Mouse (Mus musculus) ES-Bruce4 (cell line): ENCODE results near the gene Ntrk2. TPM values are rescaled to one million over a fixed set of nuclear protein-coding genes. Genes with fewer than 3 reads are reported as not detected.
A peak's percentile ranks its signal among the peaks of the same experiment; 100 is the strongest.

Source experiments
- H3K27ac ChIP-seq: 2 replicates; pipeline ENCODE4 v1.5.1; 2012; ENCODE audit warnings: low read length, inconsistent platforms; ENCODE audit not compliant: insufficient read depth
- H3K27me3 ChIP-seq: 2 replicates; pipeline ENCODE4 v1.6.1; 2012; ENCODE audit warnings: mild to moderate bottlenecking, low read length, inconsistent platforms; ENCODE audit not compliant: control insufficient read depth, poor library complexity, insufficient read depth, severe bottlenecking
- H3K36me3 ChIP-seq: 2 replicates; pipeline ENCODE4 v1.6.1; 2012; ENCODE audit warnings: inconsistent platforms, mild to moderate bottlenecking, low read length, moderate library complexity; ENCODE audit not compliant: control insufficient read depth, poor library complexity, insufficient read depth, severe bottlenecking
- H3K4me1 ChIP-seq: one replicate; pipeline ENCODE4 v1.8.1; 2011; ENCODE audit warnings: low read length; ENCODE audit not compliant: control insufficient read depth, insufficient read depth
- H3K4me3 ChIP-seq: 2 replicates; pipeline ENCODE4 v1.5.1; 2011; ENCODE audit warnings: low read depth, mild to moderate bottlenecking, low read length
- H3K9ac ChIP-seq: 2 replicates; pipeline ENCODE4 v1.6.1; 2012; ENCODE audit warnings: low read depth, mild to moderate bottlenecking, inconsistent platforms; ENCODE audit not compliant: poor library complexity, severe bottlenecking
- H3K9me3 ChIP-seq: replicated peaks from 2 replicates; pipeline ENCODE4 v1.6.1; 2012; ENCODE audit warnings: mild to moderate bottlenecking, low read length, inconsistent platforms; ENCODE audit not compliant: control insufficient read depth, poor library complexity, insufficient read depth, severe bottlenecking
- CTCF ChIP-seq: IDR thresholded peaks from one replicate; pipeline ENCODE4 v1.8.1; 2011; ENCODE audit warnings: low read depth, low read length
- EP300 ChIP-seq: IDR thresholded peaks from 2 replicates; pipeline ENCODE4 v1.6.1; 2011; ENCODE audit warnings: low read depth, low read length; ENCODE audit not compliant: insufficient read depth
- POLR2A ChIP-seq: IDR thresholded peaks from one replicate; pipeline ENCODE4 v1.8.1; 2011; ENCODE audit warnings: low read length; ENCODE audit not compliant: insufficient read depth
- polyA plus RNA-seq: library from polyadenylated mRNA; stranded (reverse); fragments of >200 nt; gene quantifications from 2 replicates; pipeline ENCODE4 v1.2.4, GENCODE M21; 2011; ENCODE audit warnings: low read depth; ENCODE audit not compliant: missing spikeins, insufficient read depth, insufficient read length

The Ntrk2 gene
- polyA plus RNA-seq, 1 experiment, result 1.7 TPM

DNA sequence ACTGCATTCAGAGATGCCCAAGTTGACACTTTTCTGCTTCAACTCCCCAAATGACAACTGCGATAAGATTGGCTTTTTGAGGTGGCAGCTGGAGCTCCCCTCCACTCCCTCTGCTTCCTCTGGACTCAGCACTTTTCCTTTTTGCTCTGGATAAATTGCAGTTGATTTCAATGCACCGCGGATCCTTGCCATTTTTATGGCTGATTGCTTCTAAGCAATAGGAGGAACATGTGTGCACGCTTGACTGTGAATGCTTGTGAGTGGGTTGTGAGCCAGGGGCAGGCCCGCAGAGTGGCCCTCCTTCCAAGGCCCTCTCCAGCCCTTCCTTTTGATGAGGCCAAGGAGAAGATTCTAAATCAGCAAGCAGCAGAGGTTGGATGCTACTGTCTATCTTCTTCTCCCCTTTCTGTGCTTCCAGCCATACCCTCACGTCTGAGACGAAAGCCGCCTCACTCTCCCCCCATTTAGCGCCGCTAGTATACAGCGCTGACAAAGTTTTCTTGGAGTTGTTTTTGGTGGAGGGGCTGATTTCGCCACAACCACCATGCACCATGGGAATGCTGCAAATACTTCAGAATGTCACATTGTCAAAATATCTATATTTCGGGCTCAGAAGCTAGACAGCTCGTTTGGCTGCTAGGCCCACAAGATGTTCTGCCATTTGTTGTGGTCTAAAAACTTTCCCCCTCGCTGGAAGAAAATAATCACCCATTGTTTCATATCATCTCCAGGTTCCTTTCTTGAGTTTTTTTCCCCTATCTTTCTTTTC is 122.5 kb downstream of the Ntrk2 start:
- Histone ChIP-seq H3K9ac (no peak overlapping the region), H3K27ac (no peak overlapping the region), H3K4me3 (no peak overlapping the region), H3K4me1 (no peaks in the 10 kb centered on the region), H3K36me3 (no peaks in the 10 kb centered on the region), H3K27me3 (no peaks in the 10 kb centered on the region), H3K9me3 (no peaks in the 10 kb centered on the region)
- TF ChIP-seq EP300 (no peak), POLR2A (no peak), CTCF (no peak)

DNA sequence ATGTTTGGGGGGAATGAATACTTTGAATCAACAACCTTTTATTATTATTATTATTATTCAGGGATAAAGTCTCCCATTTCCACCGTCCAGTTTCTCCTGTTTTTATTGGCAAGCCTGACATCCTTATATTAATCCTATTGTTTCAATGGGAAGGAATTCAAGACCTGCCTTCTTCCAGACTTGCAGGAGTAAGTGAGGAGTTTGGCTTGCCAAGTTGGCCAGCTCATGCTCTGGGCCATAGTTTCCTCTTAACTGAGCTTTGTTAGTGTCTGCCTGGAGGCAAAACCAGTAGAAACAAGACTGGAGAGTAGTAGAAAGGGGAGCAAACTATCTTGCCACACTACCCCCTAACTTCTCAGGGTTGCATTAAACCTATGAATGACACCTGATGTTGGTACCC is 123.8 kb downstream of the Ntrk2 start:
- Histone ChIP-seq H3K27me3 (no peaks in the 10 kb centered on the region), H3K4me1 (no peaks in the 10 kb centered on the region), H3K4me3 (no peak overlapping the region), H3K9ac (no peak overlapping the region), H3K9me3 (no peaks in the 10 kb centered on the region), H3K36me3 (no peaks in the 10 kb centered on the region), H3K27ac (no peak overlapping the region)
- TF ChIP-seq EP300, result no peak

DNA sequence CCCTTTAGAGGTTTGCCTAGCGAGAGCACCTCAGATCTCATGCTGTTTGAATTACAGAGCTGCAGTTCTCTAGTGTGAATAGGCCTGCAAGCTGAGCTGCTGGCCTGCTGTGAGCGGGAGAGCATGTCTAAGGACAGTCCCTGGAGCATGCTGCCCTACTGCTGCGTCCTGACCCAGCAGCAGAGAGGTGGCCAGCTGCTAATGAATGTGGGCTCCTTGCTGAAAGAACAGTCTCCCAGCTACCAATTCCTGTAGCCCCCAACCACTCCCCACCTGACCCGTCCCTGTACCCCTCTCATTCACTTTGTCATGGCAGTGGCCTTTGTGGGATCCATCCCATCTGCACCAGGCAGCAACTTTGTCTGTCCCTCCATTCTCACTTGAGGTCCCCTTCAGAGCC is 126.8 kb downstream of the Ntrk2 start:
- Histone ChIP-seq H3K36me3 (no peaks in the 10 kb centered on the region), H3K9ac (no peak overlapping the region), H3K27ac (no peak overlapping the region), H3K4me1 (no peaks in the 10 kb centered on the region), H3K9me3 (no peaks in the 10 kb centered on the region), H3K4me3 (no peak overlapping the region), H3K27me3 (no peaks in the 10 kb centered on the region)
- TF ChIP-seq POLR2A (no peak), EP300 (0 out of 2 replicates have a peak, but pooled peaks have one; percentile 47)

DNA sequence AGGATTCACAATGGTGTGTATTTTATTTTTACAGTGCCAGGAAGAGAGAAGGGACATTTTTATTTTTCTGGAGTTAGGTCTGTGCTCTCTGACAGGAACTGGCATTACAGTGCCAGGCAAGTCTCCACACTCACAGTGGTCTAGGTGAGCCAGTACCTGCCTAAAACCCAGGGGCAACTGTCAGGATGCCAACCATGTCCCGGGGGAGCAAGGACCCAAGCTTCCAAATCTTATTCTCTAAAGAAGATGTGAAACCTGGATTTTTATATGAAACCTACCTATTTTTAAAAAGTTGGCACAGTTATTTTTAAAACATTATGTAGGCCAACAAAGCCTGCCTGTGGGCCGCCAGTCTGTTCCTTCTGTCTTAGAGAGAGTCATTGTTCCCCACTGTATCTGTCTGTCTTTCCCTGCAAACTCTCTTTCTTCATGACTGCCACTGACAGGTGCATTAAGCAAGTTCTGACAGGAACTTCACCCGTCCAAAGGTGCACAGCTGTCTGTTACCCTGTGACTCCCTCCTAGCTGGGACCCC is 128.3 kb downstream of the Ntrk2 start:
- H3K4me1 ChIP-seq, result no peaks in the 10 kb centered on the region
- H3K9ac ChIP-seq, result no peak overlapping the region
- no peaks in the 10 kb centered on the region for H3K36me3 ChIP-seq
- TF ChIP-seq EP300 (no peak), POLR2A (no peak), CTCF (no peak)
- H3K4me3 ChIP-seq, result no peak overlapping the region
- no peaks in the 10 kb centered on the region for H3K9me3 ChIP-seq
- no peaks in the 10 kb centered on the region for H3K27me3 ChIP-seq
- H3K27ac ChIP-seq, result no peak overlapping the region

DNA sequence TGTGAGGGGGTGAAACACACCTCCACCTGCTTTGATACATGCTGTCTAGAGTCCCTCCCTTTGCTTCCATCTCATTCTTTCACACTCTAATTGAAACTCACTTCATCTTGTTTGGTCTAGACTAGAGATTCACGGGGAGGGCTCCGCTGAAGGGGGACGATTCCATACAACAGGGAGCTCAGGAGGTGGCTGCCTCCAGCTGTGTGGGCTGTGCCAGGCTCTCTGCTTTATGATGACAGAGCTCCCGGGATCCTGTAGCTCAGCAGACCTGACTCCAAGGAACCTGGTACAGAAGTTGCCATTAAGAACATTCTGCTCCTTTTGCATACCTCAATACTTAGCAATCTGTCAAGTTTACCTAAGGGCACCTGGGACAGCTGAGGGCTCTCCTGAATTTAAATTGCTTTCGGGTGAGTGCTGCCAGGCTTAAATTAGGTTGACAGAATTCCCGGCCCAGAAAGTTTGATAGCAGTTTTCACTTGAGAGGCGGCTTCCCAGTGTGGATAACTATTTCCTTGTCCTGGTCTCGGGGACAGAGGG is 129.7 kb downstream of the Ntrk2 start:
- no peaks in the 10 kb centered on the region for H3K27me3 ChIP-seq
- TF ChIP-seq EP300 (no peak), POLR2A (no peak), CTCF (no peak)

DNA sequence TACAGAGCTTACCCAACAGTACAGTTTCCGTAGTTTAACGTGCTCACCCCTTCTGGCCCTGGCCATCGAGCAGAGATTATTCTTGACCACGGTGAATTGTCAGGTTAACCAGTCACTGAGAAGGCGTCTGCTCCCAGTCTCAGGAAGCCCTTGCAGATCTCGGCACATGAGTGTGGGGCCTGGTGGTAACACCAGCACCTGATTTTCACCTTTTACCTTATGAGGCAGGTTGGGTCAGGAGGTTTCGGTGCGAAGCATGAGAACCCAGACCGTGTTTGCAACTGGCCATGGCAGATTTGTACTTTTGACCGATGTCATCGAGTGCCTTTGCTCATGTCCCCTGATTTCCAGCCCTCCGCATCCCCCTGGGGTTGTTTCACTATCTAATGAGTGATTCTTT is 131.5 kb downstream of the Ntrk2 start:
- peaks cover 2% of the 10 kb centered on the region for H3K4me1 ChIP-seq
- no peaks in the 10 kb centered on the region for H3K27me3 ChIP-seq
- TF ChIP-seq CTCF, result no peak
- TF ChIP-seq POLR2A, result no peak
- TF ChIP-seq EP300, result no peak

More for the DNA sequence above, 129.7 kb downstream of the Ntrk2 start:
- Histone ChIP-seq H3K9me3 (no peaks in the 10 kb centered on the region), H3K27ac (no peak overlapping the region), H3K36me3 (no peaks in the 10 kb centered on the region), H3K4me1 (no peaks in the 10 kb centered on the region), H3K4me3 (no peak overlapping the region), H3K9ac (no peak overlapping the region)

More for the DNA sequence above, 131.5 kb downstream of the Ntrk2 start:
- Histone ChIP-seq H3K36me3 (no peaks in the 10 kb centered on the region), H3K27ac (no peak overlapping the region), H3K4me3 (no peak overlapping the region), H3K9me3 (no peaks in the 10 kb centered on the region), H3K9ac (no peak overlapping the region)
